Mouse (Mus musculus) kidney, adult 10 weeks (tissue): ENCODE data around the gene A730061H03Rik. TPM values are rescaled to one million over a fixed set of nuclear protein-coding genes. Genes with fewer than 3 reads are reported as not detected.

ENCODE experiments used
- polyA plus RNA-seq: library from polyadenylated mRNA; stranded (reverse); fragments of 350-450 nt; fragmentation: Illumina TruSeq; extraction: RNeasy Lipid Tissue Mini Kit (QIAGEN cat#74804); gene quantifications from one replicate; pipeline ENCODE4 v1.2.3, GENCODE M21; 2014; ENCODE audit warnings: low read depth, low replicate concordance

The A730061H03Rik gene
- polyA plus RNA-seq: not detected

GRCm38 (mm10) chr14:55560202-55561073 is at the start of gene A730061H03Rik:
TSS of gene A730061H03Rik (minus strand) at chr14:55560406.

DNA sequence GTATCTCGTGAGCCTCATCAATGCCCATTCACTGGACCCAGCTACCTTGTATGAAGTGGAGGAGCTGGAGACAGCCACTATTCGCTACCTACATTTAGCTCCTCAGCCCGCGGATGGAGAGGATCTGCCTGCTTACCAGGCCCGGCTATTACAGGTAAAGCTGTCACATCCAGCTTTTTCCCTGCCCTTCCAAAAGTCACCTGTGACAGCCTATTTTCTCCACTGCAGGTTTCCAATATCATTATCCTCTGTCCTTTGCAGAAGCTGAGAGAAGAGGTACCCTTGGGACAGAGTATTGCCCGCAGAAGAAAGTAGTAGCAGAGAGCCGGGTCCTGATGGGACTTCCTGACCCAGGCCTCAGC is 43.0 kb upstream of the A730061H03Rik start, which contains the start of gene Irf9:
Gene Irf9 (plus strand): TSS at position 301 of the 362 bp plus-strand sequence.

DNA sequence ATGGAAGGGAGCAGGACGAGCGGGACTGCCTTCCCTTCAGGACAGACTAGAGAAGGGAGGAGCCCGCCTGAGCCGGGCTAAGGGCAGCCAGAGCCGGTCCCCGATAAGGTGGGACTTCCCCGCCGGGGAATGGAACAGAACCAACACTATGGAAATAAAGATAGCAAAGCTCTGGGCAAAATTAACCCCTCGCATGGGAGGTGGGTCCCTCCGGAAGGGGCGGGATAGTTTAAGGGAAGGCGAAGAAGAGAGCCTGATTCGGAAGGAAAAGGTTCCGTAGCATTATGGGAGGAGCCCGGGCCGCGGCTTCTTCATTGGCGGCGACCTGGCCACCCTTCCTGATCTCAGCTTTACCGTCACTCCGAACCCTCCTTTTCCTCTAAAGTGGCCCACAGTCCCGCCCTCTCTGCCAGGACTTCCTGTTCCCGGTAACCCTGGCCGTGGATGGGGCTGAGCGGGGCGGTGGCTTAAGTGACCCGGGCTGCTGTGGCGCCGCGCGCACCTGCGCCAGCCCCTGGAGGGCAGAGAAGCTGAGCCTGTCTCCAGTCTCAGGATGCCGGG is 31.2 kb upstream of the A730061H03Rik start, which contains the start of gene Rnf31:
Gene Rnf31 (plus strand): TSS at position 378 of the 561 bp plus-strand sequence.

DNA sequence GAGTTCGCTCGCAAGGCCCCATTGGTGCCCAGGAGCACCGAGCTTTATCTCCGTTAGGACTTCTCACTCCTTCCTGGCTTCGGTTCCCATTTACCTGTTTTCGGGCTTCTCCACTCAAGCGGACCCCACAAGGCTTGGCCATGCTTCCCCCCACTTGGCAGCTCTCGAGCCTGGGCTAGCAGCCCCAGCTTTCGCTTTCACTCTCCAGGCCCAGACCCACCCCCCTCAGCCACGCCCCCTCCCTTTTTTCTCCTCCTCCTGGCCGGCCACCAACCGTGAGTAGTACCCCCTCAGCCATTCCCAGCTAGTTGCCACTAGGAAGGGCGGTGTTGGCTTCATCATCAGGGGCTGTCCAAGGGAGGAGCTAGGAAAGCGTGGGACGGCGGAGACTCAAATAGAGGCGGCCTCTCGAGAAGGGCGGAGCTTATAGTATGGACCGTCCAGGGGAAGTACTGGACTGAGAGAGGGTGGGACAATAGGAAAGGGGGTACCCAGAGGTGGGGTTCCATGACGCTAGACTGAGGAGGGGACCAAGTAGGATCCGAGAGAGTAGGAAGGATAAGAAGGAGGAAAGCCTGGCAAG is 30.6 kb upstream of the A730061H03Rik start, which contains the start of gene Psme2:
Gene Psme2 (minus strand): TSS at position 366 of the 583 bp plus-strand sequence.

DNA sequence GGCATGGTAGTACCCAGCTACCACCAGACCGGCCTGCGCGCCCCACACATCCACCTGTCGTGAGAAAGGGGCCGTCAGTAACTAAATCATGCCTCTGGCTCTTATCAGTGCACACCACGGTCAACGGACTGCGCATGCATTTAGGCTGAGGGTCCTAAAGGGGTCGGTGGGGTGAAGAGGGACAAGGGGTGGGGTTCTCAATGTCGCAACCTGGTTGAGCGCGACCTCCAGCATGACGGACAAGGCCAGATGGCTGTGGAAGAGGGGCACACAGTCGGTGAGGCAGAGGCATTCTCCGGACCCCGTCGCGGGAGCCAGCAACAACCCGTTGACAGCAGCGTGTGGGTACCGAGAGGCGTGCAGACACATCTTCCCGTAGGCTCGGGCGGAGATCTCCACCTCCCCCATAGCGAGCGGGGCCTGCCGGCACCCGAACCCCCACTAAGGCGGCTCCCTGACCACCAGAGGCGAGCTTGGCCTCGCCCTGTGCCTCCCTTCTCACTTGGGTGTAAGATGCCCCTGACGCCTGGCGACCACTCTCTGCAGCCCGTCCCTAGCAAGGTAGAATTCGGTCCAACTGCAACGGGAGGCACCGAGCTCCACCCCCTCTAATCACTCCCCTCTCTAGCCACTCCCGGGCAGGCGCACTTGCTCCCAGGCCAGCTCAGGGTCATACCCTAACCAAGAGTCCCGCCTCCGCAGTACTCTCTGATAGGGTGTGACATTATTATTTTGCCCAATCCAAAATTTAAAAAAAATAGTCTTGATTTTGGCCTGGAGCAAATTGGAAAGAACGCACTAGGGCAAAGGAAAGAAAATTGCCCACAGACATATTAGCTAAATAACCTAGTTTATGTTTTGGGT is 24.7 kb upstream of the A730061H03Rik start, which contains the start of gene Emc9:
Gene Emc9 (minus strand): TSS at position 601 of the 864 bp plus-strand sequence.

DNA sequence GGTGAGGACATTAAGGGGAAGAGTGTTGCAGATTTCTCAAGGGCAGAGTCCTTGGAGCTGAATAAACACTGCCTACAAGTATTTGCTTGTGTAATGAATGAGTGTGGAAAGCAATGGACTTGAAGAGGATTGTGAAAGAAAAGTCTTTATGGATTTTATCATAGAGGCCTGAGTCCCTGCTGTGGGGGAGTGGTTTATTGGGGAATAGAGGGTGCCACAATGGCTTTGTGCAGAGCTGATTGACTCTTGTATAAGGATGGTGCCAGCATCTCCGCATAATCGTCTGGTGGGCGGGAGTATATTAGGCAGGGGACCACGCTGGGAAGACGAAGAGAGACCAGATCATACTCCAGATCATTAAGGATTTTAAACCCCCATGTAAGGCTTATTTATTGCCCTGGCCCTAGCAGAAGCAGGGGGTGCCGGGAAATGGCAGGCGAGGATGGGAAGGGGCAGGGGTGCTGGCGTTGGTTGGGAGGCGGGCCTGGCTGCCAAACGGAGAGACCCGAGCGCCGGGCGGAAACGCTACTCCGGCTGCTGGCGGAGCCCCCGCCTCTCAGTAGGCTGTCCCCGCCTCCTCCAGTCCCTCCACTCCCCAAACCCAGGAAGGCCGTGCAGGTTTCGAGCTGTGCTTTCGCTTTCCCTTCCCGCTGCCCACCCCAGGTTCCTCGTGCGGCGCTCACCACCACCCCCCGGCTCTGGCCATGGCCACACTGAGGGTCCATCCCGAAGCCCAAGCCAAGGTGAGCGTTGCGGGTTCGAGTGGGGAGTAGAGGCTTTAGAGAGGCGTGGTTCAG is 17.9 kb upstream of the A730061H03Rik start, which contains the start of gene Psme1:
Gene Psme1 (plus strand): TSS at position 253 of the 797 bp plus-strand sequence.

DNA sequence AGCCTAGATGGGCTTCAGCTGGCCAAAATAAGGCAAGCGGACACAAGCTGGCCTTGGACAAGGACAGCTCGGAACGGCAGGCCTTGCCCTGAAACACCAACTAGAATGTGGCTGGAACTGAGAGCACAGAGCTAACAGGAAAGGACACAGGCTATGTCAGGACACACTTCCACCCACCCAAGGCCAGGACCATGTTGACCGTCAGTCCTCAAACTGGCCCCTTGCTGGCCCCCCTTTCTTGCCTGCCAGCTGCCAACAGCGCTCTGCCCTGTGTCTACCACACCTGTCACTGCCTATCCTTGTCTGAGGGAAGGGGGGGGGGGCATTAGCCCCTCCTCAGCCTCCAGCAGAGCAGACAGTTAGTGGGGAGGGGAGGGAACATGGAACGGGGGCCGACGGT is 15.1 kb upstream of the A730061H03Rik start, which contains the start of gene Fitm1:
Gene Fitm1 (plus strand): TSS at position 316 of the 400 bp plus-strand sequence.

DNA sequence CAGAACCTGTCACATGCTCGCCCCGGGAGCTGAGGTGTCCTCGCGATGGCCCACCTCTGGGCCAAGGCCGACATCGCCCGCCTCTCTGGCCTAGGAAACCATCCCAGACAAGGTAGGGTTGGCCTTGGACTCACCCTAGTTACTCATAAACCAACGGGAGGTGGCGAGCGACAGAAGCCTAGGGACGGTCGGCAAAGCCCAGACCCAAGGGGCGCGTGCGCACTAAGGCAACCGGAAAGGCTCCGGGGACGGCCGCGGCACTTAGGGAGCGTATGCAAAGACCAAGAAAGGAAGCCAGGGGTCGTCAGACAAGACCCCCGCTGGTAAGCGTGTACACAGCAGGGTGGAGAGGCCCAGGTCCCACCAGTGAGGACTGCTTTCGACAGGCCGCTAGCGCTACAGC is 406 bp downstream of the A730061H03Rik start, which contains the start of gene Dcaf11:
Gene Dcaf11 (plus strand): TSS at position 208 of the 403 bp plus-strand sequence.

DNA sequence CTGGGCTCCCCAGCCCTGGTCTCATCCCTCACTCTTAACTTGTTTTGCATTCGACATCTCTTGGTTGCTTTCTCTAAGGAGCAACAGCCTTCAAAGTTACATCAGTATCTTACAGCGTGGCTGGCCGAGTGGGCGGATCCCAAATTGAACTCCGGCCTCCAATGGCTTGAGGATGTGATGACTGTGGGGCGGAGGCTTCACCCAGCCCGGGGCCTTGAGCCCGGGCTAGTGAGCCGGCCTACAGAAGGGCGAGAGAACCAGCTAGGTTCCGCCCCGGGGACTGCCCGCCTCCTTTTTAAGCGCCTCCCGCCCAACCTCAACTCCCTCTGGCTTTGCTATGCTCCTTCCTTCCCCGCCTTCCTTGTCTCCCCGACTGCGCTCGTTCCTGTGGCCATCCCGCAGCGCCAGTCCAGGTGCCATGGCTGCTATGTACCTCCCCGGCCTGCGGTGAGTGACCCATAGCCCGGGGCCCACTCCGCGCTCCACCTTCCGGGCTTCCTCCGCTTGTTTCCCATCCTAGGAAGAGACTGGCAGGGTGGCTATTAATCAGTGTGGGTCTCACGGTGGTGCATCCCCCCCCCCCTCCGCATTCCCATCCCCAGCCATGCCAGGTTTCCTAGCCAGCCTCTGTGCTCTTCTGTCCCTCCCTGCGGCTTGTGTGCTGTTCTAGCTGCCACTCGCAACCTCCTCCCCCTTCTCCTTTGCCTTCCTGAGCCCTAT is 20.0 kb downstream of the A730061H03Rik start, which contains the start of gene Pck2:
Gene Pck2 (plus strand): TSS at position 200 of the 720 bp plus-strand sequence.

DNA sequence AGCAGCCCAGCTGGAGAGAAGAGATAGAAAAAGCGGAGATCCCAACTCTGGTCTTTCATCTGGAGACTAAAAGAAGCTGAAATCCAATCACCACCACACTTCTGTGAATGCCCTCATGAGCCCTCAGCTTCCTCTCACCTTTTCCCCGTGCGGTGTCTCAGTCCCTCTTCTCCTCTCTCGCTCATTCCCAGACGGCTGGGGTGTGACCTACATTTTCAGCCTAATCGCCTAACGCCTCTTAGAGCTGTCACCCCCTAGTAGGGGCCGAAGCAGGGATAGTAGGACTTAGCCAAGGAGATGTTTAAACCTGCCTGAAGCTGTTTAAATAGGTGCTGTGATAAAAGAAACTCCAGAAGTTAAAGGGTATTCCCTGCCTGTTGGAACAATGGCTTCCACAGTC is 35.4 kb downstream of the A730061H03Rik start, which contains the start of gene Nrl:
Gene Nrl (minus strand): TSS at position 197 of the 400 bp plus-strand sequence.

GRCm38 (mm10) chr14:55510125-55510731 is 50.0 kb downstream of the A730061H03Rik start, which contains the start of gene Cpne6:
TSS of gene Cpne6 (plus strand) at chr14:55510445.

Other genes starting within 250 kb of the A730061H03Rik start
- gene Dhrs4, start 81.6 kb downstream of the A730061H03Rik start, polyA plus RNA-seq: 153 TPM
- gene Carmil3, start 69.8 kb downstream of the A730061H03Rik start, polyA plus RNA-seq: not detected
- not detected for gene Cpne6, start 50.0 kb downstream of the A730061H03Rik start, polyA plus RNA-seq
- not detected for gene Nrl, start 35.4 kb downstream of the A730061H03Rik start, polyA plus RNA-seq
- 2.1 TPM for gene Pck2, start 20.1 kb downstream of the A730061H03Rik start, polyA plus RNA-seq
- 33.8 TPM for gene Dcaf11, start 400 bp downstream of the A730061H03Rik start, polyA plus RNA-seq
- gene Fitm1, start 15.2 kb upstream of the A730061H03Rik start, polyA plus RNA-seq: not detected
- gene Psme1, start 17.7 kb upstream of the A730061H03Rik start, polyA plus RNA-seq: 112 TPM
- gene Emc9, start 24.9 kb upstream of the A730061H03Rik start, polyA plus RNA-seq: 6.6 TPM
- gene Psme2, start 30.7 kb upstream of the A730061H03Rik start, polyA plus RNA-seq: 55.1 TPM
- gene Rnf31, start 31.3 kb upstream of the A730061H03Rik start, polyA plus RNA-seq: 1.1 TPM
- 18.5 TPM for gene Irf9, start 43.2 kb upstream of the A730061H03Rik start, polyA plus RNA-seq
- gene Rec8, start 57.6 kb upstream of the A730061H03Rik start, polyA plus RNA-seq: 0.53 TPM
- gene Ipo4, start 75.6 kb upstream of the A730061H03Rik start, polyA plus RNA-seq: 5.9 TPM
- gene Gm49378, start 77.5 kb upstream of the A730061H03Rik start, polyA plus RNA-seq: 0.24 TPM
- 44.5 TPM for gene Tm9sf1, start 83.4 kb upstream of the A730061H03Rik start, polyA plus RNA-seq
- not detected for gene Tssk4, start 89.8 kb upstream of the A730061H03Rik start, polyA plus RNA-seq
- 20.2 TPM for gene Mdp1, start 100.1 kb upstream of the A730061H03Rik start, polyA plus RNA-seq
- gene Gmpr2, start 111.5 kb upstream of the A730061H03Rik start, polyA plus RNA-seq: 33.6 TPM
- gene Nedd8, start 111.7 kb upstream of the A730061H03Rik start, polyA plus RNA-seq: 55.2 TPM
- gene Tinf2, start 121.4 kb upstream of the A730061H03Rik start, polyA plus RNA-seq: 7.2 TPM
- 1.2 TPM for gene Tgm1, start 153.5 kb upstream of the A730061H03Rik start, polyA plus RNA-seq
- 0.65 TPM for gene Rabggta, start 161.9 kb upstream of the A730061H03Rik start, polyA plus RNA-seq
- gene Dhrs1, start 185.3 kb upstream of the A730061H03Rik start, polyA plus RNA-seq: 25.8 TPM
- 3.4 TPM for gene Nop9, start 185.3 kb upstream of the A730061H03Rik start, polyA plus RNA-seq
- 16.4 TPM for gene Cideb, start 198.1 kb upstream of the A730061H03Rik start, polyA plus RNA-seq
- gene Ltb4r2, start 201.0 kb upstream of the A730061H03Rik start, polyA plus RNA-seq: 0.24 TPM
- gene Ltb4r1, start 205.6 kb upstream of the A730061H03Rik start, polyA plus RNA-seq: not detected
- gene Adcy4, start 223.7 kb upstream of the A730061H03Rik start, polyA plus RNA-seq: 0.16 TPM
- 0.73 TPM for gene Ripk3, start 228.5 kb upstream of the A730061H03Rik start, polyA plus RNA-seq